Mouse (Mus musculus) stomach, postnatal 0 days (tissue): ENCODE measurements around the gene Cadps2. TPM values are rescaled to one million over a fixed set of nuclear protein-coding genes. Genes with fewer than 3 reads are reported as not detected.

ENCODE experiments used
- ATAC-seq: fragments of 200-750 bp; cut with Nextera tagmentation; 2 replicates; pipeline ENCODE4 v1.8.0; 2017; ENCODE audit not compliant: low FRiP score, low TSS enrichment
- DNase-seq: peaks from one replicate; pipeline ENCODE4 v3.0.0-alpha.2; 2016; ENCODE audit warnings: low spot score
- H3K27ac ChIP-seq: fragments of 300-500 bp; sonication (generic); replicated peaks from 2 replicates; pipeline ENCODE4 v1.5.1; 2014; ENCODE audit warnings: mild to moderate bottlenecking, control low read depth
- H3K27me3 ChIP-seq: fragments of 300-500 bp; sonication (generic); 2 replicates; pipeline ENCODE4 v1.6.1; 2014; ENCODE audit warnings: low read length; ENCODE audit not compliant: control insufficient read depth, insufficient read depth
- H3K36me3 ChIP-seq: fragments of 300-500 bp; sonication (generic); 2 replicates; pipeline ENCODE4 v1.6.1; 2014; ENCODE audit warnings: low read length, mixed read lengths; ENCODE audit not compliant: control insufficient read depth, insufficient read depth
- H3K4me1 ChIP-seq: fragments of 300-500 bp; sonication (generic); replicated peaks from 2 replicates; pipeline ENCODE4 v1.6.1; 2014; ENCODE audit warnings: antibody characterized with exemption; ENCODE audit not compliant: control insufficient read depth, insufficient read depth
- H3K4me2 ChIP-seq: fragments of 300-500 bp; sonication (generic); replicated peaks from 2 replicates; pipeline ENCODE4 v1.6.1; 2014; ENCODE audit warnings: low read depth, mild to moderate bottlenecking, control low read depth, moderate library complexity
- H3K4me3 ChIP-seq: fragments of 300-500 bp; sonication (generic); 2 replicates; pipeline ENCODE4 v1.5.1; 2014; ENCODE audit warnings: low read depth, low read length, control low read depth
- H3K9ac ChIP-seq: fragments of 300-500 bp; sonication (generic); 2 replicates; pipeline ENCODE4 v1.6.1; 2014; ENCODE audit warnings: mild to moderate bottlenecking, low read length, control low read depth, mixed read lengths
- H3K9me3 ChIP-seq: fragments of 300-500 bp; sonication (generic); 2 replicates; pipeline ENCODE4 v1.6.1; 2016; ENCODE audit warnings: low read length; ENCODE audit not compliant: control insufficient read depth
- CTCF ChIP-seq: IDR thresholded peaks from 2 replicates; pipeline ENCODE4 v1.5.1; 2016; ENCODE audit warnings: antibody characterized with exemption, low read depth, mild to moderate bottlenecking, moderate library complexity
- EP300 ChIP-seq: optimal IDR thresholded peaks from 2 replicates; pipeline ENCODE3; 2016; ENCODE audit warnings: antibody characterized with exemption
- WGBS: fragments of 180-500 bp; shearing (Covaris S2); extraction: QIAGEN DNeasy Blood & Tissue Kit; methylation state at CpG from one replicate; pipeline ENCODE4 v1.1.7; 2014; 5-methylcytosine and 5-hydroxymethylcytosine counted together
- polyA plus RNA-seq: library from polyadenylated mRNA; unstranded; fragments of >200 nt; fragmentation: Nextera tagmentation; extraction: Ambion mirVana; gene quantifications from 2 replicates; pipeline ENCODE4 v1.2.1, GENCODE M21; 2015

Cadps2 gene
- polyA plus RNA-seq, 1 experiment from 2014 or later, result 4.8 TPM

- WGBS, result 79% methylated on average over 2 of the region's 2 CpGs
- Histone ChIP-seq H3K4me1 (no peaks in the 10 kb centered on the region), H3K27me3 (no peaks in the 10 kb centered on the region), H3K36me3 (no peaks in the 10 kb centered on the region), H3K27ac (no peak overlapping the region), H3K9ac (no peak overlapping the region), H3K4me2 (no peak overlapping the region), H3K4me3 (no peak overlapping the region), H3K9me3 (no peaks in the 10 kb centered on the region)
- no peak for DNase-seq
- ATAC-seq, result no peak
- TF ChIP-seq CTCF (peak; percentile 65), EP300 (no peak)
These were observed 81.0 kb downstream of the Cadps2 start for GRCm38 (mm10) chr6:23758249-23758648.

- DNase-seq (no peak), ATAC-seq (no peak)
- no peaks in the 10 kb centered on the region for H3K27me3 ChIP-seq
- no peaks in the 10 kb centered on the region for H3K36me3 ChIP-seq
- no peak overlapping the region for H3K4me3 ChIP-seq
- 80% methylated on average over 5 of the region's 5 CpGs for WGBS
- no peaks in the 10 kb centered on the region for H3K9me3 ChIP-seq
- H3K4me2 ChIP-seq, result no peak overlapping the region
- H3K27ac ChIP-seq, result no peak overlapping the region
- TF ChIP-seq CTCF, result no peak
- TF ChIP-seq EP300, result no peak
- no peak overlapping the region for H3K9ac ChIP-seq
- H3K4me1 ChIP-seq, result no peaks in the 10 kb centered on the region
These were observed 90.4 kb downstream of the Cadps2 start for GRCm38 (mm10) chr6:23748823-23749222.

- ATAC-seq (no peak), DNase-seq (no peak)
- Histone ChIP-seq H3K4me2 (no peak overlapping the region), H3K36me3 (no peaks in the 10 kb centered on the region), H3K4me3 (no peak overlapping the region), H3K27me3 (no peaks in the 10 kb centered on the region), H3K27ac (no peak overlapping the region), H3K9ac (no peak overlapping the region), H3K4me1 (no peaks in the 10 kb centered on the region), H3K9me3 (no peaks in the 10 kb centered on the region)
- WGBS, result 70% methylated on average over 5 of the region's 5 CpGs
- TF ChIP-seq EP300, result no peak
- no peak for TF ChIP-seq CTCF
These were observed 99.2 kb downstream of the Cadps2 start for GRCm38 (mm10) chr6:23740010-23740409.

- H3K9ac ChIP-seq, result no peak overlapping the region
- H3K4me1 ChIP-seq, result no peaks in the 10 kb centered on the region
- no peak overlapping the region for H3K4me3 ChIP-seq
- TF ChIP-seq EP300 (no peak), CTCF (no peak)
- H3K27me3 ChIP-seq, result no peaks in the 10 kb centered on the region
- no peaks in the 10 kb centered on the region for H3K9me3 ChIP-seq
- DNase-seq (no peak), ATAC-seq (no peak)
- H3K4me2 ChIP-seq, result no peak overlapping the region
- 47% methylated on average over 3 of the region's 3 CpGs for WGBS
- no peak overlapping the region for H3K27ac ChIP-seq
- H3K36me3 ChIP-seq, result no peaks in the 10 kb centered on the region
These were observed 106.5 kb downstream of the Cadps2 start for GRCm38 (mm10) chr6:23732750-23733149.

GRCm38 (mm10) chr6:23728620-23729019 is 110.6 kb downstream of the Cadps2 start:
- Histone ChIP-seq H3K4me1 (no peaks in the 10 kb centered on the region), H3K27ac (no peak overlapping the region), H3K4me3 (no peak overlapping the region), H3K36me3 (no peaks in the 10 kb centered on the region), H3K9ac (no peak overlapping the region), H3K4me2 (no peak overlapping the region), H3K9me3 (no peaks in the 10 kb centered on the region), H3K27me3 (no peaks in the 10 kb centered on the region)
- no peak for DNase-seq
- no peak for TF ChIP-seq CTCF
- TF ChIP-seq EP300, result no peak
- 78% methylated on average over 3 of the region's 3 CpGs for WGBS
- ATAC-seq, result no peak

GRCm38 (mm10) chr6:23723697-23724096 is 115.5 kb downstream of the Cadps2 start:
- TF ChIP-seq EP300 (no peak), CTCF (no peak)
- ATAC-seq, result no peak
- Histone ChIP-seq H3K27ac (no peak overlapping the region), H3K27me3 (no peaks in the 10 kb centered on the region), H3K36me3 (no peaks in the 10 kb centered on the region), H3K4me2 (no peak overlapping the region), H3K4me3 (no peak overlapping the region), H3K9ac (no peak overlapping the region), H3K4me1 (no peaks in the 10 kb centered on the region), H3K9me3 (no peaks in the 10 kb centered on the region)
- 75% methylated on average over 4 of the region's 4 CpGs for WGBS
- DNase-seq, result no peak
